Mouse (Mus musculus) brain, embryonic 14.5 days (tissue): ENCODE results near the gene Acp2. TPM values are rescaled to one million over a fixed set of nuclear protein-coding genes. Genes with fewer than 3 reads are reported as not detected.

Experiments used
- DNase-seq: peaks from one replicate; pipeline ENCODE4 v3.0.0-alpha.2; 2011; ENCODE audit warnings: low read depth
- CTCF ChIP-seq: fragments of 200-500 bp; IDR thresholded peaks from 2 replicates; pipeline ENCODE4 v1.5.1; 2012; ENCODE audit warnings: inconsistent platforms, mild to moderate bottlenecking, moderate library complexity, borderline replicate concordance; ENCODE audit not compliant: insufficient read depth, insufficient read length; ENCODE audit errors: extremely low read depth
- POLR2A ChIP-seq: fragments of 200-500 bp; IDR thresholded peaks from 2 replicates; pipeline ENCODE4 v1.6.1; 2012; ENCODE audit warnings: mild to moderate bottlenecking, inconsistent platforms, borderline replicate concordance; ENCODE audit not compliant: poor library complexity, insufficient read depth, insufficient read length, severe bottlenecking; ENCODE audit errors: extremely low read depth
- polyA plus RNA-seq: library from polyadenylated mRNA; depleted of rRNA; stranded (reverse); fragments of >200 nt; gene quantifications from 2 replicates; pipeline ENCODE4 v1.2.3, GENCODE M21; 2012

The Acp2 gene
- polyA plus RNA-seq, 1 experiment: 41.2 TPM

- TF ChIP-seq CTCF (no peak), POLR2A (no peak)
- no peak for DNase-seq
These were observed 22.9 kb upstream of the Acp2 start for GRCm38 (mm10) chr2:91179825-91180224.

GRCm38 (mm10) chr2:91180706-91181105 is 22.0 kb upstream of the Acp2 start:
- DNase-seq: peak; percentile 28
- TF ChIP-seq POLR2A (no peak), CTCF (no peak)

- TF ChIP-seq CTCF (no peak), POLR2A (no peak)
- peak; percentile 29 for DNase-seq
These were observed 20.7 kb upstream of the Acp2 start for GRCm38 (mm10) chr2:91182016-91182404.

GRCm38 (mm10) chr2:91182405-91183147 is 20.1 kb upstream of the Acp2 start:
- TF ChIP-seq CTCF: no peak
- TF ChIP-seq POLR2A: peak; percentile 84

GRCm38 (mm10) chr2:91183148-91183513 is 19.6 kb upstream of the Acp2 start:
- peak; percentile 100 for DNase-seq
- no peak for TF ChIP-seq POLR2A
- TF ChIP-seq CTCF: no peak

More at GRCm38 (mm10) chr2:91182405-91183147, 20.1 kb upstream of the Acp2 start:
- DNase-seq: peak; percentile 97

- DNase-seq: peak; percentile 13
- TF ChIP-seq POLR2A (no peak), CTCF (no peak)
These were observed 18.8 kb upstream of the Acp2 start, which contains the start of gene Madd for GRCm38 (mm10) chr2:91183711-91184405. TSS of gene Madd (minus strand) at chr2:91183837.

GRCm38 (mm10) chr2:91186208-91186607 is 16.5 kb upstream of the Acp2 start:
- TF ChIP-seq POLR2A: no peak
- TF ChIP-seq CTCF: no peak

GRCm38 (mm10) chr2:91187431-91187830 is 15.3 kb upstream of the Acp2 start:
- DNase-seq: no peak
- TF ChIP-seq POLR2A: no peak
- TF ChIP-seq CTCF: no peak

More at GRCm38 (mm10) chr2:91186208-91186607, 16.5 kb upstream of the Acp2 start:
- DNase-seq: no peak

GRCm38 (mm10) chr2:91190501-91190900 is 12.2 kb upstream of the Acp2 start:
- DNase-seq: no peak
- TF ChIP-seq CTCF (no peak), POLR2A (no peak)

GRCm38 (mm10) chr2:91194624-91195332 is 7.9 kb upstream of the Acp2 start:
- peak; percentile 74 for DNase-seq
- peak; percentile 70 for TF ChIP-seq CTCF
- no peak for TF ChIP-seq POLR2A

GRCm38 (mm10) chr2:91196577-91197001 is 6.1 kb upstream of the Acp2 start:
- DNase-seq: no peak
- TF ChIP-seq POLR2A: no peak
- no peak for TF ChIP-seq CTCF

GRCm38 (mm10) chr2:91198888-91199287 is 3.8 kb upstream of the Acp2 start:
- DNase-seq: no peak
- no peak for TF ChIP-seq CTCF
- TF ChIP-seq POLR2A: no peak
